Mouse (Mus musculus) erythroid progenitor cell, adult 5-6 weeks (primary cell): ENCODE measurements around the gene Fitm2. TPM values are rescaled to one million over a fixed set of nuclear protein-coding genes. Genes with fewer than 3 reads are reported as not detected.
A peak's percentile ranks its signal among the peaks of the same experiment; 100 is the strongest.

Experiments used
- ATAC-seq: replicated peaks from 2 replicates; pipeline ENCODE4 v1.8.0; 2016; ENCODE audit warnings: moderate number of reproducible peaks, mild to moderate bottlenecking, moderate TSS enrichment, inconsistent platforms; ENCODE audit not compliant: poor library complexity, low FRiP score, severe bottlenecking
- total RNA-seq, 2 experiments: library from RNA; stranded (forward) in 1 of 2; stranded (reverse) in 1 of 2; fragments of 150-400 nt in 1 of 2; fragments of 186-747, 209-891 nt in 1 of 2; gene quantifications; 2 replicates each; pipeline versions ENCODE4 v1.2.3 to v1.2.4; 2015 to 2017; ENCODE audit warnings: low replicate concordance in 2 of 2

Fitm2 gene
- 1.1 TPM in 1 of 2 replicates, not detected in the other for total RNA-seq (2015; ENCODE audit: low replicate concordance)
- total RNA-seq (2017; ENCODE audit: low replicate concordance): 0.26 and 1.7 TPM in 2 replicates

DNA sequence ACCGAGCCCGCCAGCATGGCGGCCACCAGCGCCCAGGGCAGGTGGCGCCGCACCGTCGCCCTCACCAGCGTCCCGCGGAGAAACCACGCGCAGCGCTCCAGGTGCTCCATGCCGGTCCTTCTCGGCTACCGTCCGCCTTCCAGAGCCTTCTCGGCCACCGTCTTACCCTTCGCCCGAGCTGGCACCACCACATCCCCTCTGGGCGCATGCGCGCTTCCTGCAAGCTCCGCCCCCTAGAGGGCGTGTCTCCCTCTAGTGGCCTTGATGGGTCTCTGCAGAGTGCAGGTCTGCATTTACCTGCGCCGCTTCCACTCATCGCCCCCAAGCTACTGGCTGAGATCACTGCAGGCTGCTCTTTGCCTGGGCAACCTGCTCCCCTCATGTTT, at the start of gene Fitm2:
TSS of gene Fitm2 (minus strand) at position 164 of the 386 bp plus-strand sequence.
- ATAC-seq: peak; percentile 91

GRCm38 (mm10) chr2:163506300-163507004, 34.0 kb upstream of the Fitm2 start, which contains the start of gene Hnf4a:
Hnf4a (plus strand) TSS chr2:163506808.
- ATAC-seq: no peak

GRCm38 (mm10) chr2:163503191-163503590, 30.8 kb upstream of the Fitm2 start:
- ATAC-seq: no peak

DNA sequence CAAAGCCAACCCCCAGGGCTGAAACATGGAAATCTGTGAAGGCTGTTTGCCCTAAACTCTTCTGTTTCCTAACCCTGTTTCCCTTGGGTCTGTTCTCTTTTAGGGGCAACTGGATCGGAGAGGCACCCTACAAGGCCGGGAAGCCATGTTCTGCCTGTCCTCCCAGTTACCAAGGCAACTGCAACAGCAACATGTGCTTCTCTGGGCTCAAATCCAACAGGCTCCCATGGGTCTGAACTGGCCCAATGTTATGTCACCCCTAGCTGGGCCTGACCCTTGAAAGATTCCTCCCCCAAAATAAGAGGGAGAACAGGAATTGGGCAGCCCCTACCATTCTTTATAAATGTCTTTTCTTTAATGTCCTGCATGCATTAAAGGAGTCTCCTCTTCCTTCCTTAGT, 29.8 kb upstream of the Fitm2 start:
- ATAC-seq: no peak

DNA sequence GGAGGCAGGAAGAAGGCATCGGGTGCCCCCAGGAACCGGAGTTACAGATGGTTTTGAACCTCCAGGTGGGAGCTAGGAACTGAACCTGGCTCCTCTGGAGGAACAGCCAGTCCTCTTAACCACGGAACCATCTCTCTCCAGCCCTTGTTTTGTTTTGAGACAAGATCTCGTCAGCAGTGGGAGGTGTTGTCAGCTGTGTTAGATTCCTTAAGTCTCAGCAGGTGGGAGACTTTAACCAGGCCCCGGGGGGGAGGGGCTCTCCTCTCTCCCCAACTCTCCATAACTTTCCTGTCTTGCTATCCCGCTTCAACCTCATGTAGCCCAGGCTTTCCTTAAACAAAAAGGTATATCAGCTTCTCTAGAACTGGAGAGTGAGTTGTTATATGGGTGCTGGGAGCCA, 22.0 kb upstream of the Fitm2 start:
- no peak for ATAC-seq

DNA sequence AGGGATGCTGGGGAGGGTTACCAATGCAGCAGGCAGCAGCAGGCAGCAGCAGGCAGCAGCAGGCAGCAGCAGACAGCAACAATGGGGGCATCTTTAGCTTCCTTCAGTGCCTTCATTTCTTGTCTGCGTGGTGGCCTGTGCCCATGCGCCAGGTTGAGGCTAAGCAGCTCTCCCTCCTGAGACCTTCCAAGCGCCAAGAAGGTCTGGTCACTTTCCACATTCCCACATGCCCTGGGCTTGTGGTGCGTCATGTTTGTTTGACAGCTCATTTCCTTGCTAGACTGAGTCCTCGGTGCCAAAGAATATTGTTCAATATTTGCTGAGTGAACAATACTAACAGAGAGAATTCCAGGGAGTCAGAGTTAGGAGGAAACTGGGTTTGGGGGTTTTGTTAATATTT, 21.5 kb upstream of the Fitm2 start:
- no peak for ATAC-seq

GRCm38 (mm10) chr2:163493031-163493430, 20.6 kb upstream of the Fitm2 start:
- ATAC-seq: no peak

- no peak for ATAC-seq
Observed at GRCm38 (mm10) chr2:163492018-163492417, 19.6 kb upstream of the Fitm2 start, which contains the start of gene R3hdml. R3hdml (plus strand) TSS chr2:163492318.

GRCm38 (mm10) chr2:163491351-163491750, 18.9 kb upstream of the Fitm2 start:
- ATAC-seq: no peak

DNA sequence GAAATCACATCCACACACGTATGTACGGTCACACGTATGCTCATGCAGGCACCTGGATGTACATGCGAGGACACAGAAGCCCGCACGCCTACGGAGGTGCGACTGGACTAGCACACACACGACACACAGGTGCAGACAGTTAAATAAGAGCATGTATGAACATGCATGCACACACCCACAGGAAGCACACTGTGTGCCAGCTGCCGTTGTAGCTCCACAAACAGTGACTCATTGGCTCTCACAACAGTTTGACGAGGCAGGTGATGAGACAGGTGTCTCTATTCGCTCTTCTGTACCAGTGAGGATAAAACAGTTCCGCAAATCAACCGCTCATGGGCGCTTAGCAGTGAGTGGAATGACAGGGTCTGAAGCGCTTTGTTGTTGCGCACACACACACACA, 18.2 kb upstream of the Fitm2 start:
- no peak for ATAC-seq

GRCm38 (mm10) chr2:163489725-163490291, 17.4 kb upstream of the Fitm2 start:
- no peak for ATAC-seq

GRCm38 (mm10) chr2:163487360-163487759, 14.9 kb upstream of the Fitm2 start:
- no peak for ATAC-seq

DNA sequence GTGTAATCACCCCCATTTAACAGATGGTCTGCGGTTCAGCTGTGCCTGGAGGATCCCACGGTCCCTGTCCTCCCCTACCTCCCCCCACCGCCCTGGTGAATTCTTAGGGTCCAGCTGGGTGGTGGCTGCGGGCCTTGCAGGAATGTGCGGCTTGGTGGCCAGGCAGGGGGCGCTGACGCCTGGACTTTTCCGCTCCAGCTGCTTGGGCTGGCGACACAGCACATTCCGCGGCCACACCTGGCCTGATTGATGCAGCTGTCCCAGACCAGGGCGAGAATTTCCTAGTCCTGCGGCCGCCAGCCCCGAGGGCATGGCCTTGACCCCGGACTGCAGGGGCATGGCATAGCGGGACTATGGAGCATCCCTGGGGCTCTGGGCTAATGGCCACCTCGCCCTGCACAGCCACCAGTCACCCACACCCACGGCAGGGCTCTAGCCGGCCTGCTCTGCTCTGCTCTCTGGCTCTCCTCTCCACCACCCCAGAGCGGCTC, 9.2 kb upstream of the Fitm2 start:
- ATAC-seq: 0 out of 2 replicates have a peak, but pooled peaks have one; percentile 10

- ATAC-seq: no peak
Observed at GRCm38 (mm10) chr2:163480191-163480825, 7.9 kb upstream of the Fitm2 start.

GRCm38 (mm10) chr2:163471710-163472465, 541 bp downstream of the Fitm2 start:
- peak; percentile 2; the same call in 1 of the 2 replicates for ATAC-seq

DNA sequence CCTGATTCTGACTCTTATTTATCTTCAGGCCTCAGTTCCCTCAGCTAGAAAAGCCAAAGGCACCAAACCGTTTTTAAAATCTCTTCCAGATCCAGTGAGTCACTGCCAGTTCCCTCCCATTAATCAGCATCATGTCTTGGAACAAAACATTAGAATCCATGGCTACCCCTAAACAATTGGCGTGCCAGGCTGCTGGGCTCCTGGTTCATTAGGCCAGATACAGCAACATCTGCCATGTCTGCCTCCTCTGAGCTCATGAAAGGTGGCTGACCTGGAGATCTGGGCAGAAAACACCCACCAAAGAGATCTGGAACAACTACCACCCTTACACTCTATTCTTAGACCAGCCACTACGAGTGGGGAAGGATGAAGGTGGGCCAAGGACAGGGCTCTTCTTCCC, 1.3 kb downstream of the Fitm2 start:
- no peak for ATAC-seq

DNA sequence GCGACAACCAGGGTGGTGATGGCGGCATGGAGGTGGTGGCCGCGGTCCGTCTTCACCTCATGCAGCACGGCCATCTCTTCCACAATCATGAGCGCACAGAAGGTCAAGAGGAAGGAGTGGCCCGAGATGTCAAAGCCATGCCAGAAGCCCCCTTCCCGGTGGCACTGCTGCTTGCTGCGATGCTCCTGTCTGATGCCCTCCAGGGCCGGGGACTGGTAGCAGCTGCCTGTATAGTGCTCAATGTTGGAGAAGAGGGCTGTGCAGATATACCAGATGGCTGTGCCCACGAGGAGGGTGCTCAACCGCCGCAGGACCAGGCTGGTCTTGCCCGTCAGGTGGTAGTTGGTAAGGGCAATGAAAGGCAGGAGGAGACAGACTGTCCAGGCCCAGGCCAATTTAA, 2.7 kb downstream of the Fitm2 start:
- no peak for ATAC-seq

GRCm38 (mm10) chr2:163468866-163469265, 3.6 kb downstream of the Fitm2 start:
- no peak for ATAC-seq

DNA sequence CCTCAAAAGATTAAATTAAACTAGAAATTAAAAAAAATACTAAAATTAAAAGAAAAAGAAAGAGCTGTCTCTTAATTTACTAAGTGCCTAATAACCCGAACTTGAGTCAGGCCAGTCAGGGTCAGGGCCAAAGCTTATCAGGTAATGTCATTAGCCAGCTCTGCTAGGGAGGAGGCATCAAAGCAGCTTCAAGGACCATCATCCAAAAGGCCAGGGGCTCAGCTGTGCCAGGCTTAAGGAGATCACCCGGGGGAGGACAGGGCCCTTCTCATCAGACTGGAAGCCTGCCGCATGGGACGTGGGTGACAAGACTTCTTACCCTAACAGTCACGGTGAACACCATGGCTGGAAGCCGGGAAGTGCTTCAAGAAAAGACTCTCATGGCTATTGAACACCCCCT, 4.8 kb downstream of the Fitm2 start:
- no peak for ATAC-seq

DNA sequence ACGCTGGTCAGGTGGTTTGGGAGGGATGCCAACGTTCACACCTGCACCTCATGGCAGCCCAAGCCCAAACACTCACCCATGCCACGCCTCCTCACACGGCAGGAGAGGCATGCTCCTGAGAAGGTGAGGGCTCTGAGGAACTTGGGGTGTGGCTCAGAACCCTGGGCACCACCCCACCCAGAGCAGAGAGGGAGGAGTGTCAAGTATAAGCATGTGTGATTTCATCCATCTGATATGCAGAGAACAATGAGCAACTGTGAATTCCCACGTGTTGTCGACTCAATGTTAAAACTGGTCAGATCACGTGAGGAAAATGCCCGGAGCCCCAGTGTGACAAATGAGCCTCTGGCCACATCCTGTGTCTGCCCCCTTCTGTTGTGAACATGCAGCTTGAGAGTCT, 5.7 kb downstream of the Fitm2 start:
- no peak for ATAC-seq
